Mouse (Mus musculus) E14TG2a.4 (cell line): ENCODE measurements around the gene Abraxas1.

Experiments used
- CTCF ChIP-seq: conservative IDR thresholded peaks from 2 replicates; pipeline ENCODE4 v1.5.1; 2014; ENCODE audit warnings: low read length
- NANOG ChIP-seq: IDR thresholded peaks from 2 replicates; pipeline ENCODE4 v1.6.1; 2014; ENCODE audit warnings: borderline replicate concordance, low read length, mixed read lengths
- POU5F1 ChIP-seq: IDR thresholded peaks from 2 replicates; pipeline ENCODE4 v1.6.1; 2014; ENCODE audit warnings: low read length, borderline replicate concordance

GRCm38 (mm10) chr5:100792261-100792660 is 28.5 kb downstream of the Abraxas1 start:
- TF ChIP-seq CTCF (no peak), NANOG (no peak), POU5F1 (no peak)
